Mouse (Mus musculus) urinary bladder, adult 18-20 months (tissue): Measurements from ENCODE around the gene Gm10031.

Source experiments
- DNase-seq, 2 experiments: peaks; one replicate each; pipeline ENCODE4 v3.0.0; 2022; ENCODE audit warnings: low spot score in 2 of 2, mixed read lengths in 2 of 2

The Gm10031 gene

DNA sequence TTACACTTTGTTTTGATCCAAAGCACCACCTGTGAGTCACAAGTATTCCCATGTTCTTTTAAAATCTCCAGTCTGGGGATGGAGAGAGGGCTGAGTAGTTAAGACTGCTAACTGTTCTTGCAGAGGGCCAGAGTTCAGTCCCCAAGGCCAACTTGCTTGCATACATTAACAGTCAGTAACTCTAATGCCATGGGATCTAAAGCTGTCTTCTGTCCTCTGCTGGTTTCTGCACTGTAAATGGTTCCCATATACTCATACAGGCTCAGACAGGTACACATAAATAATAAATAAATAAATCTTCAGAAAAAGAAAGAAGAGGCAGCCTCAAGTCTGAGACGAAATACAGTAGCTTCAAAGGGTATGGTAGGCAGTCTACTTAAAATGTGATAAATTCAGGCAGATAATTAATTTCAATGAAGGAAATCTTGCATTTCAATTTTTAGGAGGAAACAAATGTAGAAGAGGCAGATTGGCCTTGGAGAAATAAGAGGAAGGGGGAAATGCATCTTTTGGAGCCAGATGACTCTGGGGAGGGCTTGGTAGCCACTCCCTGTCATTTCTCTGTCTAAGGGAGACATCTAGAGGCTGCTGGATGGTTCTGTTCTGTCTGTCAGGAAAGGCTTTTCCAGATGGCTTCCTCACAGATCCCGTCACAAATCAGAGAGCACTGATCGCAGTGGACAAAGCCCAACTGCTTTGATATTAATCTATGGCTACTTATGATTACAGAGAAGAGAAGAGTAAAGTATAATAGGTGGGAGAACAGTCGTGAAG, 16.2 kb downstream of the Gm10031 start:
- DNase-seq: no peak

DNA sequence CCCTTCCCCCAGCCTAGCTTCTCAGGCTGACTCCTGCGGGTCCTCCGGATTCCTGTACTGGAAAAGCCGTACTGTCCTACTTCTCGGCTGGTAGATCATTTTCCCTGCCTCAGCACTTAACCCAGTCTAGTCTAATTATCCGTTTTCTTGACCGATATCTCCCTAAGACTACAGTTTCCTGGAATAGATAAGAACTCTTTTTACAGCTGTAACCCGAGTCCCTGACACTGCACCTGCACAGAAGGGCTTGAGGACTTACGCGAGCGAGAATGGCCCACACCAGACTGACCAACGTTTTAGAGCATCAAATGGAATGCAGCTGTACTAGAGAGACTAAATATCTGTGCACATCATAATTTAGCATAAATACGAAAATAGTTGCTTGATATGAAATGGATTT, 20.2 kb downstream of the Gm10031 start:
- no peak for DNase-seq

DNA sequence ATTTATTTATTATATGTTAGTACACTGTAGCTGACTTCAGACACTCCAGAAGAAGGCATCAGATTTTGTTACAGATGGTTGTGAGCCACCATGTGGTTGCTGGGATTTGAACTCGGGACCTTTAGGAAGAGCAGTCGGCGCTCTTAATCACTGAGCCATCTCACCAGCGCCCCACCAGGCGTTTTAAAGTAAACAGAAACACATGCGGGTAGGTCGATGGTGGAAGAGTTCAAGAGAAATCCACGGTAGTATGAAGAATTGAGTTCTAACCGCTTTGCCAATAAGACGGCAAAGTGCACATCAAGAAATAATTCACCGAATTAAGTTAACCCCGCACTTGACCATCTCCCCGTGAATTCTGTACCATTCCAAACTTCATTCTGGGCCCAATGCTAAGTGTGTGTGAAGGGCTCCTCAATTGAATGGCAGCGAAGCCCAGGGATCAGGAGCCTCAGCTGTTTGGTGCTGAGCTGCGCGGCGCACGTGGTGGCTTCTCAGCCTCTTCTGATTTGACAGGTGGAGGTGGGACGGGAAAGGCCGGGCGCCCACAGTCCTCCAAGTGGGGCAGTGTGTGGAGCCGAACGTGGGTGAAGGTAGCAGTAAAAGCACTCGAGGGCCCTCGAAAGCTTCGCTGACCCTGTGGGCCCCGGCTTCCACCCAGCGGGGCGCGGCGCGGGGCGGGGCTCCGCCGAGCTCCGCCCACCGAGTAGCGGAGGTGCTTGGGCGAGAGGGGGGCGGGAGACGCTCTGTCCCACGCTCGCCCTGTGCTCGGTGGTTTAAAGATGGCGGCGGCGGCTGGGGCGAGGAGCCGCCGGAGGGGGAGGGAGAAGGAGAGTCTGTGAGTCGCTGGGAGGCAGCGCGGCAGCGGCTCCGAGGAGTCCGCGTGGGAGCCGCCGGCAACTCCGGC, 34.5 kb downstream of the Gm10031 start, which contains the start of gene Abl2:
TSS of gene Abl2 (plus strand) at position 763 of the 907 bp plus-strand sequence.
- DNase-seq: peak; percentile 80 to 82

DNA sequence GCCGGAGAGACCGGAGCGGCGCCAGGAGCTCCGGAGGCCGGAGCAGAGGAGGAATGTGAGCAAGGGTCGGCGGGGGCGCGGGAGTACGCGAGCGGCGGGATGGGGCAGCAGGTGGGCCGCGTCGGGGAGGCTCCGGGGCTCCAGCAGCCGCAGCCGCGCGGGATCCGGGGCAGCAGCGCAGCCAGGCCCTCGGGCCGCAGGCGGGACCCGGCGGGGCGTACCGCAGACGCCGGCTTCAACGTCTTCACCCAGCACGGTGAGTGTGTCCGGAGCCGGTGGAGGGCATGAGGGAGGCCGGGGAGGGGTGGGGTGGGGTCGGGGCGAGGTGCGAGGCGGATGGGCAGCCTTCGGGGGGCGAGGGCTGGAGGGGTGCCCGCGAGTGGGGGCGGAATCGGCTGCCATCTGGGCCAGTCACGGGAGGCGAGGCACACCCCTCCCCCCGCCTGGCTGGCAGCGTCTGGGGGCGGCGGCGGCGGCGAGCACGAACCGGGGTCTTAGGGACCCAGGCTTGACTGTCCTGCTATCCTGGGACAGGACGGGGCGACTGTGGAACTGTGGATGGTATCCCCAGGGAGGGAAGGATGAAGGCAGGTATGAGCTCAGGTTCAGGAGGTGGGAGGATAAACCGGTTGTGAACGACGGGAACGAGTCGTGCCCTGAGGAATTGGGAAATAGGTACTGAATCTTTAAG, 35.3 kb downstream of the Gm10031 start:
- peak; percentile 20 to 61 for DNase-seq

DNA sequence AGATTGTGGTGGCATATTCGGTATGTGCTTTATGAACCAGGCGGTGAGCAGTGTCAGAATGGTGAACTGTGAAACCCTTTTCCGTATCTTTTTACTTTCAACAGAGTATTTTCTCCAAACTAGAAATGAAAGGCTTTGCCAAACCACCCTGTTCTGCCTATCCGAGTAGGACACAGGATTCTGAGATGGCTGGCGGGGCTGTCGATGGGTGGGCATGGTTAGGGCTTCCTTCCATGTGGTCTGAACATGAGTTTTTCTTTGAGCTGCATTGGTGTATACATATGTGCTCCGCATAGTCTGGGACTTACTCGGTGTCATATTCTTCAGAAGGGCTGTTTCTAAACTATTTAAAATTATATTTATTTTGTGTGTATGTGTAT, 35.8 kb downstream of the Gm10031 start:
- peak in 1 of 2 experiments; percentile 2 for DNase-seq

DNA sequence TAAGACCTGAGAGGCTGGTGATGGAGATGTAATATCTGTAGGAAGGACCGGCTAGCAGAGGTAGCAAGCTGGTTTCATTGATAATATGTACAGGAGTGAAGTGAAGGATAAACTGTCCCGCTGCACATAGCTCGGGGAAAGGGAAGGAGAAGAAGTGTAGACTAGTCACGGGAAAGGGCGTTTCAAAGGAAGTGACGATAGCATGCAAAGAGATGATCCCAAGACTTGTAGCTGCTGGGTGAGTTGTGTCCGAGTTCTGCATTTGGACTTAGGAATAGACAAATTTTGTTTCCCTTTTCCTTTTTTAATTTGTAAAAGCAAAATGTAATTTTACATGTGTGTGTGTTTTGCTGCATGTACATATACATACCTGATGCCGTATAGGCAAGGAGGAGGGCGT, 36.7 kb downstream of the Gm10031 start:
- no peak for DNase-seq

DNA sequence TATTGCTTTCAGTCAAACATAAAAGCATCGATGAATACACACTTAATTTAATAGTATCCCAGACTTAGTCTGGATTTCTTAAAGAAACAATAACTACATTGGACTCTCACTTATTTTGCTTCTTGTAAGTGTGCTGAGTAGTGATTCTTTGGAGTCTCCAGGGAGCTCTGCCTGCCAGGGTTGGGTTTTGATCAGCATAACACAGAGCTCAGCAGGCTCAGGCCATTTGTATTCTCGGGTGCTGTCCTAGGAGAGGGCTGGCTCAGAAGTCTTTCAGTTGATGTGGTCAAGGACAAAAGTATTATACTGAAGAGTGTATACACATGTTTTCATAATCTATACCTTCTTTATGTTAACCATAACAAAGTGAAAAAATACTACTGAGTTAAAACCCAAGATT, 41.5 kb downstream of the Gm10031 start:
- DNase-seq: no peak

DNA sequence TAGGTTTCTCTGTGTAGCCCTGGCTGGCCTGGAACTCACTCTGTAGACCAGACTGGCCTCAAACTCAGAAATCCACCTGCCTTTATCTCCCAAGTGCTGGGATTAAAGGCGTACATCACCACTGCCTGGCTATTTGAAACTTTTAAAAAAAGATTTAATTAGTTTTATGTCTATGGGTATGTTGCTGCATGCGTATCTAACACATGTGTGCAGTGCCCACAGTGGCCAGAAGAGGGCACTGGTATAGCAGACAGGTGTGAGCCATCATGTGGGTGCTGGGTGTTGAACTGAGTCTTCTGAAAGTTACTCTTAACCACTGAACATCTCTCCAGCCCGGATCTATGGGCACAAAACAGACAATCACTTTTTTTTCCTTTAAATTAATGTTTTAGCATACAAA, 42.3 kb downstream of the Gm10031 start:
- DNase-seq: no peak

DNA sequence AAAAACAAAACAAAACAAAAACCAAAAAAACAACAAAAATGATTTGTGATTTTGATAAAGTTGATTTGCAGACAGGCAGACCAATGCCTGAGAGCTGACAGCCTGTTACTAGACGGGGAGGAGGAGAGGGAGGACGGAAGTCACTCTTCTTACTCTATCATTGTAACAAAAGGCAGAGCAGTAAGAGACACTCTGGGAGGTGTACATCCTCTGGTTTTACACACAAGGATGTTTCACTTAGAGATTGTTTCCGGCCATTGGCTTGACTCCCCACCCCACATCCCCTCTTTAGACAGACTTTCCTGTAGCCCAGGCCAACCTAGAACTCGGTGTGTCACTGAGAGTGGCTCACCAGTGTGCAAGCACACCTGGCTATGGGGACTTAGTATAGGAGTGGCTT, 45.8 kb downstream of the Gm10031 start:
- no peak for DNase-seq

DNA sequence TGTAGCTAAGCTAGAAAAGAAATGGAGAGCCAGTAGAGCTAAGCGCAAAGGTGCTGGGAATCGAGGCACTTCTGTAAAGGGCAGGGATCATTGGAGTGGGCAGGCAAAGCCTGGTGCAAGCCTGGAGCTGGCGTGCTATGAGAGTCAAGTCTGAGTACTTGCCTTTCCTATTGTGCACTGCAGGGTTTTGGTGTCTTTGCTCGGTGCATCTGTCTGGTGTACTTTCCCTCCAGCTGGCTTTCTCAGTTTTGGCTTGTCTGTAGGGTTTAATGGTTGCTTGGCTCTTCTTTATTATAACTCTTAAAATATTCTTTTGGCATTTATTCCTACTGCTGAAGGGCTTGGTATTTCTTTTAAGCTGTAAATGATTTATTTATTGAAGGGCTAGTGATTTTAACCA, 49.1 kb downstream of the Gm10031 start:
- no peak for DNase-seq
